In genomic region chr1:120093482-120094134, GRCm38 (mm10) we compare ENCODE assay signal across 8 mouse cellular contexts. TPM values are rescaled to one million over a fixed set of nuclear protein-coding genes. Genes with fewer than 3 reads are reported as not detected.
DNase-seq lines count a peak whose midpoint lies in the region; ATAC-seq lines count a peak whose summit lies in the region.
"Not testable (repeated sequence)": the region's sequence is repeated elsewhere in the genome, so short reads cannot be mapped to it uniquely, and the experiment has no call there.

No protein-coding gene starts in this region.

- not testable (repeated sequence) for H3K36me3 ChIP-seq in intestine, embryonic 14.5 days (ENCODE audit: control insufficient read depth, insufficient read depth, low read length)

- DNase-seq in ZHBTc4 (ENCODE audit: low read depth, low spot score) = peak; percentile 91
- DNase-seq in cerebellum, postnatal 25 days = peak; percentile 87 to 93
- DNase-seq in frontal cortex, postnatal 36 days (ENCODE audit: low spot score in 2 of 2) = peak; percentile 88 to 92
- DNase-seq in intestine, embryonic 14.5 days (ENCODE audit: low spot score) = peak; percentile 88
- DNase-seq in left cerebral cortex, postnatal 10 days (ENCODE audit: extremely low spot score in 1 of 2, low spot score in 2 of 2) = peak; percentile 79 to 89
- peak; percentile 86 for DNase-seq in mesoderm, embryonic 11.5 days (ENCODE audit: low read depth, low spot score)
- peak; percentile 81 for DNase-seq in skeletal muscle tissue, adult 2 months (ENCODE audit: low read depth, low spot score)
- DNase-seq in yolk sac, embryonic 10.5 days (ENCODE audit: low spot score) = peak; percentile 82

- not testable (repeated sequence) for H3K27me3 ChIP-seq in intestine, embryonic 14.5 days (replicated peaks; ENCODE audit: control insufficient read depth, insufficient read depth, low read length)

- ATAC-seq in intestine, embryonic 14.5 days (replicated peaks; ENCODE audit: low FRiP score, low TSS enrichment, low read depth) = 0 out of 2 replicates have a peak, but pooled peaks have one; percentile 25

- H3K4me2 ChIP-seq in intestine, embryonic 14.5 days (ENCODE audit: low read length) = not testable (repeated sequence)

- H3K4me3 ChIP-seq in intestine, embryonic 14.5 days (ENCODE audit: low read depth, low read length) = not testable (repeated sequence)

- not testable (repeated sequence) for H3K9me3 ChIP-seq in intestine, embryonic 14.5 days (ENCODE audit: control insufficient read depth, low read length)

- intact Hi-C loops in left cerebral cortex, postnatal 10 days (cut with DNase I) = loop anchor here (2.0 kb wide), 1 partner anchor 61 kb away; no protein-coding TSS in a partner anchor

- 57% methylated on average over 11 of the region's 14 CpGs for WGBS in intestine, embryonic 14.5 days

- H3K9ac ChIP-seq in intestine, embryonic 14.5 days (ENCODE audit: low read length) = not testable (repeated sequence)

- not testable (repeated sequence) for H3K27ac ChIP-seq in intestine, embryonic 14.5 days (ENCODE audit: low read depth)

- not testable (repeated sequence) for H3K4me1 ChIP-seq in intestine, embryonic 14.5 days (replicated peaks; ENCODE audit: control insufficient read depth, insufficient read depth, low read length)

RNA-seq across cellular contexts. Expression of gene Tmem37, which starts 19.7 kb away (rescaled TPM):
- 12.4 and 17.6 TPM in 2 replicates for polyA plus RNA-seq in intestine, embryonic 14.5 days (2014; fragmentation: Nextera tagmentation; extraction: Ambion mirVana)
- 1 to 10 TPM; 1.4 to 1.8 TPM for total RNA-seq in left cerebral cortex, postnatal 10 days (2021)

RNA-seq across cellular contexts. Expression of gene Dbi, which starts 27.3 kb away (rescaled TPM):
- 752 and 816 TPM in 2 replicates for polyA plus RNA-seq in intestine, embryonic 14.5 days (2014; fragmentation: Nextera tagmentation; extraction: Ambion mirVana)
- 100 to 1,000 TPM; 343 to 360 TPM for total RNA-seq in left cerebral cortex, postnatal 10 days (2021)

RNA-seq across cellular contexts. Expression of gene 3110009E18Rik, which starts 27.4 kb away (rescaled TPM):
- 17.3 and 21.3 TPM in 2 replicates for polyA plus RNA-seq in intestine, embryonic 14.5 days (2014; fragmentation: Nextera tagmentation; extraction: Ambion mirVana)
- 1 to 10 TPM; 6.8 to 8.7 TPM for total RNA-seq in left cerebral cortex, postnatal 10 days (2021)
